Mouse (Mus musculus) bone marrow, adult 2 months (tissue): ENCODE measurements around the gene Slc7a9.

Experiments
- CTCF ChIP-seq: fragments of 200-500 bp; IDR thresholded peaks from 2 replicates; pipeline ENCODE4 v1.5.1; 2011; ENCODE audit warnings: low read length, control low read depth; ENCODE audit not compliant: control insufficient read depth, insufficient read depth
- POLR2A ChIP-seq: fragments of 200-500 bp; IDR thresholded peaks from 2 replicates; pipeline ENCODE4 v1.6.1; 2011; ENCODE audit warnings: low read depth, mild to moderate bottlenecking, control low read depth, low read length, borderline replicate concordance; ENCODE audit not compliant: control insufficient read depth

- TF ChIP-seq POLR2A: no peak
- TF ChIP-seq CTCF: no peak
Measured at GRCm38 (mm10) chr7:35423071-35423470, 25.5 kb upstream of the Slc7a9 start.
